Mouse (Mus musculus) cerebellum, adult 18-20 months (tissue): Measurements from ENCODE around the gene Ftcd.
A peak's percentile ranks its signal among the peaks of the same experiment; 100 is the strongest.

ENCODE experiments used
- DNase-seq, 2 experiments: peaks; one replicate each; pipeline ENCODE4 v3.0.0; 2021

Ftcd gene

DNA sequence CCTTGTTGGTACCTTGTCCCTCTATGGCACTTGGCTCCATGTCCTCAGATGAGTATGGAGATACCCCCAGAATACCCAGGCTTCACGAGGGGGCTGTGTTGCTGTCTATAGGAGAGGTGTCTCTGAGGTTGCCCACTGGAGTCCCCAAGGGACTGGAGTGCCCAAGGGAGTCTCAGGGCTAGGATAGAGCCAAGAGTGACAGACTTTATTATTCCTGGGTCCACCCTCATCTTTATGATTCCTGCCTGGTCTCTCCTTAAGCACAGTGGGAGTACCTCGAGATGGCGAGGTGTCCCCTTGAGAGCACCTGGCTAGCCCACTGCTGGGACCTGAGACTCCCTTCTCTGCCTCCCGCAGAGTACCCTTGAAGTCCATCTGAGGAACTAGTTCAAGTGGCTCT, 47.0 kb downstream of the Ftcd start:
- DNase-seq, result no peak

DNA sequence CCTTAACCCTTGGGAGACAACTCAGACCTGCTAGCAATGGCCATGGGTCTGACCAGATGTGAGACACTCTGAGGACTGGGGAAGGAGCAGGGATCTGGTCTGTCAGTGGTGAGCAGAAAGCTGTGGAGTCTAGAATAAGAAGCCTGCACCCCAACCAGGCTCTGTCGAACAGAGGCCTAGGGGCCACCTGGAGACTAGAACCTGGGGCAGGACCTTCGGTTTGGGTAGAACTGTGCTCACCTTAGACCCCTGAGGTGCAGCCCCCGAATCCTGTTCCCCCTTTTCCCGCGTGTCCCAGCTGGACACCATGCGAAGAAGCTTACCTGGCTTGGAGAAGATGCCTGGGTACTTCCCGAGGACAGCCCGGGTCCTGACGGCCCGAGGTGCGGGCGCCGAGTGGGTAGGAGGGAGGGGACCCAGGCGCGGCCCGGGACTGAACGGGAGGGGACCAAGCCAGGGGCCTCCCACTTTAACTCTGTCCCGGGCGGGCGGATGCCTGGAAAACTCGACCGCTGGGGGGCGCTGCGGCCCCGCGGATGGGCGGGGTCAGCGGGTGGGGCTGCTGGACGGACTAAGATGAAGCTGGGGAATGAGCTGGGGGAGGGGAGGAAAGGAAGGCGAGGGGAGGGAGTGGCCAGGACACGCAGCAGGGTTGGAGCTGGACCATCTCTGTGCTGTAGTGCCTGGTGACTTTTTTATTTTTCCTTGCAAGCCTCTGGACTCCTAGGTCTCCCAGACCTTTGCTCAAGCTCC, 47.7 kb downstream of the Ftcd start, which contains the start of gene Col6a2:
Gene Col6a2, minus strand, starts transcription at position 703 of the 753 bp plus-strand sequence.
- DNase-seq, result peak; percentile 62 to 78

DNA sequence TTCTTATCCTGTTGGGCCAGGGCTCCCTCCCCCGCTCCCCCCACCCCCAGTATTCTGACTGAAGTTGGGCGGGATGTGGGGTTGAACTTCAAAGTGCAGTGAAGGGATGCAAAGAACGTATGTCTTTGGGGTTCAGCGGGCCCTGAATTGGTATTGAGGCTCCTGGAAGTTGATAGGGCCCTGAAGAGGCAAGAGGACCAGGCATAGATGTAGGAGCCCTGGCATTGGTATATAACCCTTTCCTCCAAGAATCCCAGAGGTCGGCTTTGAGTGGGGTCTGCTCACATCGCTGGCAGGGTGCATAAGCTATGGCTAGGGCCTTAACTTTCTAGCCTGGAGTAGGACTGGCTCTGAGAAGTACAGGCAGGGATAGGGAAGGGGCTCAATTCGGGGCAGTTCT, 48.3 kb downstream of the Ftcd start:
- no peak for DNase-seq

DNA sequence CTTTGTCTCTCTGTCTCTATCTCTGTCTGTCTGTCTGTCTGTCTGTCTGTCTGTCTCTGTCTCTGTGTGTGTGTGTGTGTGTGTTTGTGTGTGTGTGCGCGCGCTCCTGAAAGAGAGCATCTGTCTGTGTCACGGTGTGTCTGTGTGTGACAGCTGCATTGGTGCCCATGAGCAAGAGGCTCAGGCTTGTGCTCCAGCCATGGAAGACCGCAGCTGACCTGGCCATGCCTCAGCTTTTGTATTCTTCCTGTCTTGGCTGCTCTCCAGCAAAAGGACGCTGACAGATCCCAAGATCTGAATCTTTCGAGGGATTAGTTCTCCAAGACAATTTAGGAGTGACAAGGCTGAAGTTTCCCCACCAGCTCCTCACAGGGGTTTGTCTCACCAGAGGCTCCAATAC, 49.5 kb downstream of the Ftcd start:
- DNase-seq, result no peak

DNA sequence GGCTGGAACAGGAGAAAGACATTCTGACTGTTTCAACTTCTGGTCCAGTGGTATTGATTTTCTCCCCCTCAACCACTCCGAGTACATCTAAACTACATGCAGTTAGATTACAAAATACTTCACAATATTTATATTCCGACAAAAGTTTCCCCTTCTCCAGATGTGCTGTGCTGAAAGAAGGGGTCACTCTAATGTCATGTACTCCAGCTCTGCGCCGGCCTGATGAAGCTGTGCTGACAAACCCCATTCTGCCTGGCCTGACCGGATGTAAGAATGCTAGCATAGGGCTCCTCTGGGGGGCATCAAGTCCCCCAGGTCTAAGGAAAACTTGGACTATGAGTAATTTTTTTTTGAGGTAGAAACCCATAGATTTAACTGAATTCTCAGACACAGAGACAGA, 52.3 kb downstream of the Ftcd start:
- no peak for DNase-seq

DNA sequence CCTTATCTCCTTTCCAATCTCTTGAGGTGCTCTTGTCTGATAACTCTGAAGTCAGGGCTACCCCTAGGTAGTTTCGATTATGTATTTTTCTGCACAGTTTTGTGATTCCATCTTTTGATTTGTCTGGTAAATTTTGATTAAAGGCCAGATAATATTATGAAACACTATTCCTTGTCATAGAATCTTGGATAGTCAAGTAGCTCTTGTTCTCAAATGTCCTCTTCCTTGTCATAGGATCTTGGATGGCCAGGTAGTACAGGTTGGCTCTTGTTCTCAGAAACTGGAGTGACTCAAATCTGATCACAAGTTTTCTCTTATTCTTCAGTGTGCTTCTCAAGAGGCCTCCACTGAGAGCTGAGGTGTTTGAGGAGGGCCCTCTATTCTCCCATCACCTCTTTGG, 55.2 kb downstream of the Ftcd start:
- no peak for DNase-seq

DNA sequence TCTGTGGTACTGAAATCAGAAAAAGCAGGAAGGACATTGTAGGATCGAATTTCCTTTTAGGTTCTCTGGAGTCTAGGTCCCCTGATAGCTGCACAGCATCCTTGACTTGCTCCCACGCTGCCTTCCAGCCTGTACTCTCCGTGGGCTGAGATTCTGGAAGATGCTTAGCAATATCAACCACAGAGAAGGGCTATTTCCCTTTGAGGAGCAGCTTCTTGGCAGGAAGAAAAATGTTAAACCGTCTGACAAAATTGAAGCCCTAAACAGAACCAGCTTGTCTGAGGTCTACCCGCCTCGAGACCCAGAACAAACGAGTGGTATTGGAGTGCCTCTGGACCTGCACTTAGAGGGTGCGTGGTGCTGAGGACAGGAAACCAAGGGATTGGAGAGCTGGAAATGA, 57.2 kb downstream of the Ftcd start:
- no peak for DNase-seq

DNA sequence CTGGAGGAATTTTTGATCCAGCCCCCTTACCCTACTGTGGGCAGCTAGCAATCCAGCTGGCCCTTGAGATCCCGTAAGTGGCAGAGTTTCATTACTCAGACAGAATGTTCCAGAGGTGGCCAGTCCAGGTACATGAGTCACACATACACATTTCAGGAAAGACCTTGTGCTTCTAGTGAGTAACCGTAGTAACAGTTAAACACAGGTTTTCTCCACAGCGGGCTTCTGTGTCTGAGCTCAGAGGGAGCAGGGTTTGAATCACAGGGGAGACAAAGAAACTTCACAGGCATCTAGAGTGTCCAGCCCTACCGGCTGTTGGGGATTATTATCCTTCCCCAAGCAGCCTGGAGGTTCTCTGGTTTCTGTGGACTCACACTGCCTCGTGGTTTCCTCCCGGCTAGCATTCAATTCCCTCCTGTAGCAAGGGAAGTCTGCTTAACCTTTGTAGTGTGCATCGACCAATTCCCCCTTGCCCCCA, 58.7 kb downstream of the Ftcd start:
- no peak for DNase-seq

DNA sequence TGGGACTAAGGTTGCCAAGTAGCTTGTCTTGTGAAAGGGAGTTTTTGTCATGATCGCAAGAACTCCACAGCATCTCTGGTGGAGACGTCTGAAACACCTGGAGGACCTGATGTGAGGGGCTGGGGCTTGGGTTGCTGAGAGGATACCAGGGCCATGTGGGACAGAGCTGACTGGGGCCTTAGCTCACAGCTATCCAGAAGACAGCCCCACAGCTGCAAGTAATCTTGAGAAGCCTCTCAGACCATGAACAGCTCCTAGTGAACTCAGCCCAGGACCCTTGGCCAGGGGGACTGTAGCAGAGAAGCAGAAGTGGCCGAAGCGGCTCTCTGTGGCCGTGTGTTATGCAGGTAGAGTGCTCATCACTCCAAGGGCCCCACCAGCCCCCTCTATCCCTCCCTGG, 59.1 kb downstream of the Ftcd start:
- DNase-seq, result no peak

DNA sequence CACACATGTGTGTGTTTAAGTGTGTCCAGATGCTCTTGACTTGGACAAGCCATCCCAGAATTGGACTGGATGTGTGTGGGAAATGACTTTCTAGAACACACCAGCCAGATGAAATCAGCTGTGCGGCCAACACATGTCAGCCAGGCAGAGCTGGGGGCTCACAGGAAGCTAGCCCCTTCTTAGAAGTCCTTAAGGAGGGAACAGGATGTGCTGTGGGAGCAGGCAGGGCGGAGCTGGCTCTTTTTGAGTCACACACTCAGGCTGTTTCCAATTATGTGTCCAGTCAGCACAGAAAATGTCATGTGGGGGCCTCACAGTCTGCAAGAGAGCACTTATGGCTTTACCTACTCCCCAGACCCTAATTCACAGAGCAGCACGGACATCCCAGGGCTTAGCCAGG, 60.6 kb downstream of the Ftcd start:
- DNase-seq, result no peak

DNA sequence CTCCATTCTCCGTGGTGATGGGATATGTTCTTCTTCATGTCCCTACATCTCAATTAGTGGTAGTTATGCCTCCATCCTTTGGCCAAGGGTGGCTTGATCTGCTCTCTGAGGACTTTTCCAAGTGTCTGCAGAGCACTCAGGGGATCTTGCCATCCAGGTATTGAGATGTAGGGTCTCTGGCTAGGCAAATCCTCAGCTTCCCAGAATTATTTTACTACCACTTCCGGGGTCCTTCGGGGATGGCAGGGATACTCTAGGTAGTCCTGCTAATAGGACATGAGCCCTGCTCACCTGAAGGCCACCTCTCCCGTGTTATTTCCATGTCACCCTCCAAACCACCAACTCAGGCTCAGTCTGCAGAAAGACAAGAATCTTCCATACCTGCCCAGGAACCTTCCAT, 61.2 kb downstream of the Ftcd start:
- no peak for DNase-seq
